Mouse (Mus musculus) ES-E14 (cell line): ENCODE data around the gene Snx17.

Experiments used
- CHD2 ChIP-seq: IDR thresholded peaks from 2 replicates; pipeline ENCODE4 v1.6.1; 2014; ENCODE audit warnings: mild to moderate bottlenecking, low read depth, low read length, inconsistent platforms
- HCFC1 ChIP-seq: IDR thresholded peaks from 2 replicates; pipeline ENCODE4 v1.6.1; 2012; ENCODE audit warnings: low read length, inconsistent platforms, borderline replicate concordance; ENCODE audit not compliant: insufficient read depth
- MAFK ChIP-seq: IDR thresholded peaks from 2 replicates; pipeline ENCODE4 v1.6.1; 2014; ENCODE audit warnings: mild to moderate bottlenecking, low read depth, low read length, inconsistent platforms; ENCODE audit not compliant: insufficient read depth
- ZC3H11A ChIP-seq: IDR thresholded peaks from 2 replicates; pipeline ENCODE4 v1.6.1; 2012; ENCODE audit warnings: low read depth, mild to moderate bottlenecking, inconsistent platforms, low read length, borderline replicate concordance
- ZNF384 ChIP-seq: IDR thresholded peaks from 2 replicates; pipeline ENCODE4 v1.6.1; 2012; ENCODE audit warnings: low read depth, low read length, inconsistent platforms

DNA sequence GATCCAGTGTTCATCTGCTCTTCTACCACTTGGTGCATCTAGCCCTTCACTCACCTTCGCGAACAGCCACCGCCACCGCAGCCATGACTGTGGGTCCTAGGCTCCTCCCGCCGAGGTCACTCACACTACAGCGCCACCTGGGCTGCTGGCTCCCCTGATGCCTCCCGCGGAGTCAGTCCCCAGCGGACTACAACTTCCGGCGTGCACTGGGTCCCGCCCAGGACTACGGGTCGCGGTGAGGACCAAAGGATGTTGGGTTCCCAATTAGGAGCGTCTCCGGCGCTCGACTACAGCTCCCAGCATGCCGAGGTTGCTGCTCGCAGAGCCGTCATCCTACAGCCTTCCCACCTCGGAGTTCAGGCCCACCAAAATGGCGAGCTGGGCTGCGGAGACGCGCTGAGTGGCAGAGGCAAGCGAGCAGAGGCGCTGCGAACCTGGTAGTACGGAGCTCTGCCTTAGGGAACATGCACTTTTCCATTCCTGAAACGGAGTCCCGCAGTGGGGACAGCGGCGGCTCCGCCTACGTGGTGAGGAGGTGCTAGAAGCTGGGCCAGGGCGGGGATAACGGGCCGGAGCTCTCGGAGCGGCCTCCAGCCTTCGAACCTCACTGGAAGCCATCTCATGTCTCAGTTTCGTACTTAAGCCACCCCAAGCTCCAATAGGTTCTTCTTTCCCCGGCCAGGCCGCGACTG, at the start of gene Snx17, which contains the start of gene Eif2b4:
- TF ChIP-seq ZC3H11A: no peak
- TF ChIP-seq MAFK: no peak
- TF ChIP-seq ZNF384: no peak
- TF ChIP-seq HCFC1: peak; percentile 100
- TF ChIP-seq CHD2: no peak
